Mouse (Mus musculus) ES-E14 (cell line): ENCODE data around the gene Bik.

ENCODE experiments used
- CHD2 ChIP-seq: IDR thresholded peaks from 2 replicates; pipeline ENCODE4 v1.6.1; 2014; ENCODE audit warnings: mild to moderate bottlenecking, low read depth, low read length, inconsistent platforms
- HCFC1 ChIP-seq: IDR thresholded peaks from 2 replicates; pipeline ENCODE4 v1.6.1; 2012; ENCODE audit warnings: low read length, inconsistent platforms, borderline replicate concordance; ENCODE audit not compliant: insufficient read depth
- MAFK ChIP-seq: IDR thresholded peaks from 2 replicates; pipeline ENCODE4 v1.6.1; 2014; ENCODE audit warnings: mild to moderate bottlenecking, low read depth, low read length, inconsistent platforms; ENCODE audit not compliant: insufficient read depth

- no peak for TF ChIP-seq HCFC1
- no peak for TF ChIP-seq MAFK
- no peak for TF ChIP-seq CHD2
These were observed 45.4 kb upstream of the Bik start for GRCm38 (mm10) chr15:83481236-83481780.
